Mouse (Mus musculus): ENCODE results near the gene Surf2. TPM values are rescaled to one million over a fixed set of nuclear protein-coding genes. Genes with fewer than 3 reads are reported as not detected.

The Surf2 gene
- polyA plus RNA-seq, 1 experiment from 2014 or later, result 45.7 TPM

DNA sequence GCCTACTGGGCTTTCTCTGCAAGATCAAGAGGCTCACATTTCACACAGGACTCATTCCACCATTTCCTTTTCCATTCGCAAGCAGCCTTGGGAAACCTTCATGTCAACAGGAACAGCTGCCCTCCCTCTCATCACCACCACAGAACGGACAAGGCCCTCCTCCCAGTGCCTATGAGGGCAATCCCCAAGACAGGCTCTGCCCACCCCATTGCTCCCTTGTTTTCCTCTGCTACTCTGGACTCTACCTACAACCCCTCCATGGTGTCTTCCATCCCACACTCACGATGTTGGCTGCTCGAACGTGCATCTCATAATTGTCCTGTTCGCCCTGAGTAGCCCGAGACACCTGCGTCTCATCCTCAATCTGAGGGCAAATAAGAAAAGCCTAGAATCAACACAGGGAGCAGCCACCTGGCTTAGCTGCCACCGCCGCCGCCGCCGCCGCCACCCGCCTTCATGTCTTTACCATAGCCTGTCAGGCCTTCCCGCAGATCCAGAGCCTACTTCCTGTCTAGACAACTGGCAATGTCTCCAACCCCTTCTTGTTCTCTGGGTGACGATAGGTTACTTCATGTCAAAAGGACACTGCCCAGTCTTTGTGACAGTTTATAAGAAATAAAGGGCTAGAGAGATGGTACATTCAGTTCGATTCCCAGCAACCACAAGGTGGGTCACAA, 7.3 kb upstream of the Surf2 start:
- Histone ChIP-seq H3K27ac (peak overlapping the region; percentile 17; the same call in 1 of the 2 replicates), H3K36me3 (peaks cover 63% of the 10 kb centered on the region)
- WGBS, result 81% methylated on average over 18 of the region's 18 CpGs

DNA sequence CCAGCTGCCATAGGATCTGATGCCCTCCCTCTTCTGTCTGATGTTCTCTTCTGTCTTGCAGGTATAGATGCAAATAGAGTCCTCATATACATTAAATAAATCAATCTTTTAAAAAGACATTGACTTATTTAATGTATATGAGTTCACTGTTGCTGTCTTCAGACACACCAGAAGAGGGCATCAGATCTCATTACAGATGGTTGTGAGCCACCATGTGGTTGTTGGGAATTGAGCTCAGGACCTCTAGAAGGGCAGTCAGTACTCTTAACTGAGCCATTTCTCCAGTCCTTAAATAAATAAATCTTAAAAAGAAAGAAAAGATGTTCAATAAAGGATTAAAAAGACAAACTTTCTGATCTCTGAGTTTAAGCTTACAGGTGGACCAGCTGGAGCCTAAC, 6.8 kb upstream of the Surf2 start:
- Histone ChIP-seq H3K36me3 (peaks cover 68% of the 10 kb centered on the region), H3K27me3 (ENCODE audit: insufficient read depth, poor library complexity, severe bottlenecking) (no peaks in the 10 kb centered on the region), H3K4me3 (peak overlapping the region; percentile 88), H3K9me3 (no peaks in the 10 kb centered on the region), H3K4me1 (peaks cover 32% of the 10 kb centered on the region), H3K27ac (peak overlapping the region; percentile 96)
- no peak for DNase-seq (ENCODE audit: low spot score)

More for the DNA sequence above, 7.3 kb upstream of the Surf2 start:
- H3K4me3 ChIP-seq, result peak overlapping the region; percentile 88
- H3K27me3 ChIP-seq (ENCODE audit: insufficient read depth, poor library complexity, severe bottlenecking), result no peaks in the 10 kb centered on the region
- H3K9me3 ChIP-seq, result no peaks in the 10 kb centered on the region
- no peak for DNase-seq (ENCODE audit: low spot score)
- H3K4me1 ChIP-seq, result peaks cover 34% of the 10 kb centered on the region

DNA sequence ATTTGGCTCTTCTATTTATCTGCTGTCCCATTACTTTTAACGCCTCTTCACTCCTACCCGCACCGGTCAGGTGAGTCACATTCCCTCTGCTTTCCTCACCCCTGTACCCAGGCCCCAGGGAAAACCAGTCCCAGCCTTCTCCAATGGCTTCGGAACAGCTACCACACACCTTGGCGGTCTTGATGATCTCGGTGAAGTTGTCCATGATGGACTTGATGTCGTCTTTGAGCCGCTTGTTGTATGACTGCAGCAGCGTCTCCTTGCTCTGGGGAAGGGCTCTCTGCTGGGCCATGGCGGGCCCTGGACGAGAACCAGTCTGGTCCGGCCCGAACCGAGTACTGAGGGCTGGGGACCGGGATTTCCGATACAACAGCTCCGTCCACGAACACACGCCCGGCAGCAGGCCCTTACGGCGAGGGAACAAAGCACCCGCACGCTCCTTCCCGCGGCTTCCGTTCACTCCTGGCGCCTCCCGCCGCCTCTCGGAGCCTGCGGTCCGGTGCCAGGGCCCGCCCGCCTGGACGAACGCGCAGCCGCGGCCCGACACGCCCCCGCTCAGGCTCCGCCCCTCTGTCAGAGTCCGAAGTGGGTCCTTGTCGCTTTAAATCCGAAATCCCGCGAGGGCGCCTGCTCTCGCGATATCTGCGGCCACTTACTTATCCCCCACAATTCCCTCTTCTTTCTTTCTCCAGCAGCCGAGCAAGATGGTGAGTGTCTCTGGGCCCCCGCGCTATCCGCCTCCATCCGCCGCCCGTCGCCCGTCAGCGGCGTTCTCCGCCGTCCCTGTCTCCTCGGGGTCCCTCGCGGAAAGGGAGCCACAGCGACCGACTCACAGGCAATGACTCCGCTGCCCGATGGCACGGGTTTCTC, 5.8 kb upstream of the Surf2 start, which contains the start of the genes Med22 and Rpl7a:
Gene Med22 (minus strand): TSS at position 554 of the 870 bp plus-strand sequence.
Gene Rpl7a (plus strand): TSS at position 641 of the 870 bp plus-strand sequence.
- DNase-seq (ENCODE audit: low spot score), result peak; percentile 98
- Histone ChIP-seq H3K27ac (peak within 1 kb of the TSS; percentile 96), H3K4me3 (peak within 1 kb of the TSS; percentile 88), H3K4me1 (peaks cover 38% of the 10 kb centered on the region), H3K27me3 (ENCODE audit: insufficient read depth, poor library complexity, severe bottlenecking) (no peaks in the 10 kb centered on the region), H3K9me3 (no peaks in the 10 kb centered on the region), H3K36me3 (peaks cover 68% of the 10 kb centered on the region)
- WGBS, result under 1% methylated on average over 74 of the region's 74 CpGs

DNA sequence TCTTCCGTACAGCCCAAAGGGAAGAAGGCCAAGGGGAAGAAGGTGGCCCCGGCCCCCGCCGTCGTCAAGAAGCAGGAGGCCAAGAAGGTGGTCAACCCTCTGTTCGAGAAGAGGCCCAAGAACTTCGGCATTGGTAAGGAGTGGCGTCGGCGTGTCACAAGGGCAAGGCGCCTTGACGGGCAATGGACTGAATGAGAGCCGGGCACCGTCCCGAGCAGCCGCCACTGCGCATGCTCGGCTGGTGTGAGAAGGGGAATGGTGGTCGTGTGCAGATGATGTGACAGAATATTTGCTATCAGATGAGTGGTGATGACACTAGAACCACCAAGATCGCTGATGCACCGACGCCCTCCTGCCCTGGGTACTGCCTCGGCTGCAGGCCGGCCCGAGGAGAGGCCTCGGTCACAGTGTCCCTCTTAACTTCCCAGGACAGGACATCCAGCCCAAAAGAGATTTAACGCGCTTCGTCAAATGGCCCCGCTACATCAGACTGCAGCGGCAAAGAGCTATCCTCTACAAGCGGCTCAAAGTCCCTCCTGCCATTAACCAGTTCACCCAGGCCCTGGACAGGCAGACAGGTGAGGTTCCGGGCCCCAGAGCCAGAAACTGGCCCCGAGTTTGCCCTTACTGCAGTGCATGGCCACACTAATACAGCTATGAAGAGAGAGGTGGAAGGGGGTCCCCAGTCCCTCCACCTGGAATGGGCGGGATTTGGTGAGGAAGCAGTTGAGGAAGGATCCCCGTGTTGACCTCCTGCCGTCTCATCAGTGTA, 5.0 kb upstream of the Surf2 start:
- Histone ChIP-seq H3K27me3 (ENCODE audit: insufficient read depth, poor library complexity, severe bottlenecking) (no peaks in the 10 kb centered on the region), H3K4me1 (peaks cover 44% of the 10 kb centered on the region), H3K9me3 (no peaks in the 10 kb centered on the region), H3K4me3 (peak overlapping the region; percentile 88), H3K36me3 (peaks cover 60% of the 10 kb centered on the region), H3K27ac (peak overlapping the region; percentile 96)
- no peak for DNase-seq (ENCODE audit: low spot score)
- WGBS, result under 1% methylated on average over 37 of the region's 37 CpGs

DNA sequence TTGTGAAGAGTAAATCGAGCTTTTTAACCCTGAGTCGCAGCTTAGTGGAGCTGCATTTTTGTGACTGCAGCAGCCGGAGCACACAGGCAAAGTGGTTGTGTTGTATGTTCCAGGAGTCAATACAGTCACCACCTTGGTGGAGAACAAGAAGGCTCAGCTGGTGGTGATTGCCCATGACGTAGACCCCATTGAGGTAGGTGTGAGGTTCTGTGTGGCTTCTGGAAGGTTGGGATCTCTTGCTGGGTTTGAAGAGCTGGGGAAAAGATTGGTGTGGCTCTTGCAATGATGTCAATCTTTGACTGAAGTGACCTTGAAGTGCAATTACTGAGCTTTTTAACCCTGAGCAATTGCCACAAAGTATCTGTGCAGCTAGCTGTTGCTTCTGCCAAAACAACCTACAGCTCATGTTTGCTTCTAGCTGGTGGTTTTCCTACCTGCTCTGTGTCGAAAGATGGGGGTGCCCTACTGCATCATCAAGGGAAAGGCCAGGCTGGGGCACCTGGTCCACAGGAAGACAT, 3.9 kb upstream of the Surf2 start:
- Histone ChIP-seq H3K36me3 (peaks cover 48% of the 10 kb centered on the region), H3K27me3 (ENCODE audit: insufficient read depth, poor library complexity, severe bottlenecking) (no peaks in the 10 kb centered on the region), H3K27ac (peak overlapping the region; percentile 96; the same call in 1 of the 2 replicates), H3K4me3 (peak overlapping the region; percentile 88), H3K4me1 (peaks cover 50% of the 10 kb centered on the region), H3K9me3 (no peaks in the 10 kb centered on the region)
- no peak for DNase-seq (ENCODE audit: low spot score)
- WGBS, result 70% methylated on average over 5 of the region's 5 CpGs

DNA sequence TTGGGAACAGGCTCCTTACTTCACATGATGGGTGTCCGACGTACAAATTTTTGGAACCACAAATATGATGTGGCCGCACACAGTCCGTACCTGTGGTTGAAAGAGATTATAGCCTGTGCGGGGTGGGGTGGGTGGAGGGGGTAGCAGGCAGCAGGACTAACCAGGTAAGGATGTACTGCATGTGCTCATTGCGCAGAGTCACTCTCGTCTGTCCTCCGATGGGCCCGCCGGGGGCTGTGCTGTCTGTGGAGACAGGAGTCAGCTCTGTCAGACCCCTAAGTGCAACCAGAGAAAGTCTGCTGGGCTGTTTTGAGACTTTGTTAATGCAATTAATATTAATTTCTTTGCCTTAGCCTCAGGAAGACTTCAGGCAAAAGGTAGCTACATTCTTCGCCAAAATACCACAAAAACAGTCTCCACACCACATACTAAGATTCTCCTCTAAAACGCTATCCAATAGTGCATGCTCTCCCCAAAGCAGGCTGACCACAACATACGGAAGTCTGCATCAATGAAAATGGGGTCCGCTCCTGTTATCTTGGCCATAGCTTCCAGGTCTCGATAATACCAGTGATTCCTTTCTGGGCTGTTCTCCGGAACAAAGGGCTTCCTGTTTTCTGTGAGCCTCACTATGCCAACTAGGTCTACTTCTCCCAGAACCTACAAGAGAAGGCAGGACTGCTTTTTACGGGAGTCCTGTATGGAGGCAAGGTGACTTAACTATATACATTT, 2.6 kb upstream of the Surf2 start:
- no peak overlapping the region for H3K4me3 ChIP-seq
- H3K27ac ChIP-seq, result no peak overlapping the region
- no peak for DNase-seq (ENCODE audit: low spot score)
- H3K4me1 ChIP-seq, result peaks cover 47% of the 10 kb centered on the region
- peaks cover 45% of the 10 kb centered on the region for H3K36me3 ChIP-seq
- WGBS, result 77% methylated on average over 17 of the region's 17 CpGs
- H3K27me3 ChIP-seq (ENCODE audit: insufficient read depth, poor library complexity, severe bottlenecking), result no peaks in the 10 kb centered on the region
- H3K9me3 ChIP-seq, result no peaks in the 10 kb centered on the region

DNA sequence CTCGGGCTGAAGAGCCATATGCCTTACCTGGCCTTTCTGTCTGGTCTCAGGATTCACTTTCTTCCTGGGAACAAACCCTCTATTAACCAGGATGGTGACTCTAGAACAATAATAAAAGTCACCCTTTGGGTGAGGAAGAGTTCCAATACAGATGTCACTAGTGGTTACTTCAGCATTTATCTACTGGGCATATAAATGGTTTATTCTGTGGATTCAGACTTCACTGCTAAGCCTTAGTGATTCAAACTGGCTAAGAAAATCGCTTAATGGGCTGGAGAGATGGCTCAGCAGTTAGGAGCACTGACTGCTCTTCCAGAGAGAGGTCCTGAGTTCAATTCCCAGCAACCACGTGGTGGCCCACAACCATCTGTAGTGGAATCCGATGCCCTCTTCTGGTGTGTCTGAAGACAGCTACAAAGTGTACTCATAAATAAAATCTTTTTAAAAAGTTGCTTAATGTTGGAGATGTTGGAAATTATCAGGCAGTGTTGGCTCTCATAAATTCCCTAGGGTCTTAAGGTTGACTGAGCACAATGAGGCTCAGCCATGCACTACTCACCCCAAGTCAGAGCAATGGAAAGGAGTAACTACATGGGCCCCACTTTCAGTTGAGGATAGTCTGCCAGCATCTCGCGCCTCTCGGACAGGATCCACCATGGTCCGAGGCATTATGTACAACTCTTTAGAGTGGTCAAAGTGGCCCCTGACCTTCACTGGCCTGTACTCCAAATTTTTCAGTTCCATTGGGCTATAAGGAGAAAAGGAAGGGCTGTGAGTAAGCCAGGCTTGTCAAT, 1.8 kb upstream of the Surf2 start:
- no peak overlapping the region for H3K27ac ChIP-seq
- no peaks in the 10 kb centered on the region for H3K9me3 ChIP-seq
- no peaks in the 10 kb centered on the region for H3K27me3 ChIP-seq (ENCODE audit: insufficient read depth, poor library complexity, severe bottlenecking)
- H3K36me3 ChIP-seq, result peaks cover 52% of the 10 kb centered on the region
- DNase-seq (ENCODE audit: low spot score), result no peak
- H3K4me3 ChIP-seq, result peak overlapping the region; percentile 76; the same call in 1 of the 2 replicates
- H3K4me1 ChIP-seq, result peaks cover 41% of the 10 kb centered on the region
- WGBS, result 61% methylated on average over 8 of the region's 8 CpGs

DNA sequence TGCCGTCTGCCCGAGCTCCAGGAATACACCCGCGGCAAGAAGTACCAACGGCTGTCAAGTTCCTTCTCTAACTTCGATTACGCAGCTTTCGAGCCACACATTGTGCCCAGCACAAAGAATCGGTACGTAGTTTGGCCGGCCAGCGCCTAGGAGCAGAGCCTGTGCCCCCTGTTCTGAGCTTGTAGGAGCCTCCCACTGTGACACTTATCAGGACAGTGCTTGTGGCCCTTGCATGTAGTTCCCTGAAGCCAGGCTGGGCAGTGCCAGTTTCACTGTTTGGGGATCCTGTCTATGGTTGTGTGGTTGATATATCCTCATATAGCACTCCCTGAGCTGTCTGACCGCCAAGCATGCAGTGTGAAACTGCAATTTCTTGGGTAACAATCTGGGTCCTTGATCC, 571 bp downstream of the Surf2 start:
- Histone ChIP-seq H3K27me3 (ENCODE audit: insufficient read depth, poor library complexity, severe bottlenecking) (no peaks in the 10 kb centered on the region), H3K36me3 (peaks cover 71% of the 10 kb centered on the region), H3K9me3 (no peaks in the 10 kb centered on the region), H3K27ac (peak overlapping the region; percentile 90), H3K4me3 (peak overlapping the region; percentile 76), H3K4me1 (peaks cover 38% of the 10 kb centered on the region)
- no peak for DNase-seq (ENCODE audit: low spot score)
- WGBS, result 4% methylated on average over 13 of the region's 13 CpGs

DNA sequence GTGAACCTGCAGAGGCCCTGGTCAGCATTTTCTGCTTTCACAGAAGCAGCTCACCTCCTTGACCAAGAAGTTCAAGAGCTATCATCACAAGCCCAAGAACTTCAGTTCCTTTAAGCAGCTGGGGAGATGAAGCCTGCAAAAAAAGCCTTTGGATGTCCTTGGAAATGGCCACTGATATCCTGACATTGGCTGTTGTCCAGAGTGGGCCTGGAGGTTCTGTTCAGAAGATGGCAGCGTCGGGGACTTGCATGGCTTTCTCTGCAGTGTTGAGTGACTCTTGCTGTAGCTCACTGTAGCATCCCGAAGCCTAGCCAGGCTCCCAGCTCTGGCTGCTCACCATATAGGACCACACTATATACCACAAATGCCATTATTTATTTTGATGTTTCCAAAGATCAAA, 3.5 kb downstream of the Surf2 start:
- no peak overlapping the region for H3K4me3 ChIP-seq
- H3K36me3 ChIP-seq, result peaks cover 71% of the 10 kb centered on the region
- 83% methylated on average over 3 of the region's 3 CpGs for WGBS
- DNase-seq (ENCODE audit: low spot score), result no peak
- H3K27ac ChIP-seq, result no peak overlapping the region
- H3K4me1 ChIP-seq, result peaks cover 27% of the 10 kb centered on the region
- no peaks in the 10 kb centered on the region for H3K9me3 ChIP-seq
- no peaks in the 10 kb centered on the region for H3K27me3 ChIP-seq (ENCODE audit: insufficient read depth, poor library complexity, severe bottlenecking)

DNA sequence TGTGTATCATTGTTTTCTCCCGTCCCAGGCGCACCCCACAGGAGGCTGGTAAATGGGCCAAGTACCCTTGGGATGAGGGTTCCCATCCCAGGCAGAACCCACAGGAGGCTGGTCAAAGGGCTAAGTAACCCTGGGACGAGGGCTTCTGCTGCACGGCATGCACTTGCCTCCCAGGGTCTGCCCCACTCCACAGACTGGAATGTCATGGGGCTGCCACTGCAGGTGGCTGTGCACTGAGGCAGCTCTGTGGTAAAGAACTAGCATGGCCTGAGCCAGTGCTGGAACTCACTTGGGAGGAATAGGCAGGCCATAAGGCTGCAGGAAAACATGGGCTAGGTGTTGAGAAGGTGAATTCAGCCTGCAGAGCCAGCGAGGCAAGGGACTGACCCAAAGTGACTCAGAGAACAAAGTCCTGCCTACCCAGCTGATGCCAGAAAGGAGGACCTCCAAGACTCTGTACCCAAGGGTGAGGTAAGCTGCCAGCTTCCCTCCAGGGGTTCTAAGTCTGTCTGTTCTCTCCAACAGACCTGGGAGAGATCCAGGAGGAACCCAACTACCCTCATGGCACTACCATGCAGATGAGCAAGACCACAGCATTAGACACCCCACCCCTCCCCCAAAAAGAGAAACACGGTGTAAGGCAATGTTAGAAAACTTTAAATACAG, 4.2 kb downstream of the Surf2 start:
- peaks cover 76% of the 10 kb centered on the region for H3K36me3 ChIP-seq
- WGBS, result 89% methylated on average over 6 of the region's 6 CpGs
- no peak for DNase-seq (ENCODE audit: low spot score)

DNA sequence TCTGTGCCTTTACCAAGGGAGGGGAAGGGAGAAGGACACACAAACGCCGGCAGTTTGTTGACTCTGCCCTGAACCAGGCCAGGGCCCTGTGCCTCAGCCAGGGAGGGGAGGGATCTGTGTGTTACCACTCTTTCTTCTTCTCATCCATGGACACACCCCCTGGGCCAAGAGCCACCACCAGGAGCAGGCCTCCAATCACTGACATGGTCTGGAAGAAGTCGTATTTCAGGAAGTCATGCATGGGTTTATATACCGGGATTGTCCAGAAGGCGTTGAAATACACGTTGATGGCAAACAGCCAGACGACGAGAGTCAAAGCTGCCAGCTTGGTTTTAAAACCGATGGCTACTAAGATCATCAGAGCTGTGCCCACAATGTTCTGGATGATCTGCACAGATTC, 5.6 kb downstream of the Surf2 start:
- 74% methylated on average over 9 of the region's 9 CpGs for WGBS
- H3K4me1 ChIP-seq, result peaks cover 15% of the 10 kb centered on the region
- H3K27me3 ChIP-seq (ENCODE audit: insufficient read depth, poor library complexity, severe bottlenecking), result no peaks in the 10 kb centered on the region
- H3K9me3 ChIP-seq, result no peaks in the 10 kb centered on the region
- no peak overlapping the region for H3K4me3 ChIP-seq
- peaks cover 91% of the 10 kb centered on the region for H3K36me3 ChIP-seq
- DNase-seq (ENCODE audit: low spot score), result no peak
- H3K27ac ChIP-seq, result no peak overlapping the region

More for the DNA sequence above, 4.2 kb downstream of the Surf2 start:
- Histone ChIP-seq H3K4me3 (no peak overlapping the region), H3K4me1 (peaks cover 23% of the 10 kb centered on the region), H3K9me3 (no peaks in the 10 kb centered on the region), H3K27ac (no peak overlapping the region), H3K27me3 (ENCODE audit: insufficient read depth, poor library complexity, severe bottlenecking) (no peaks in the 10 kb centered on the region)
